Mouse (Mus musculus): Measurements from ENCODE around the gene Ifnl2. TPM values are rescaled to one million over a fixed set of nuclear protein-coding genes. Genes with fewer than 3 reads are reported as not detected.
"Not testable (repeated sequence)": the region's sequence is repeated elsewhere in the genome, so short reads cannot be mapped to it uniquely, and the experiment has no call there.

Gene Ifnl2
- polyA plus RNA-seq (2017; shearing (Covaris generic)): not detected

- ATAC-seq: not testable (repeated sequence)
Observed at GRCm38 (mm10) chr7:28510405-28510974, at the start of gene Ifnl2. Ifnl2 (minus strand) TSS chr7:28510455.

GRCm38 (mm10) chr7:28558486-28558885, 48.2 kb upstream of the Ifnl2 start:
- ATAC-seq: no peak

DNA sequence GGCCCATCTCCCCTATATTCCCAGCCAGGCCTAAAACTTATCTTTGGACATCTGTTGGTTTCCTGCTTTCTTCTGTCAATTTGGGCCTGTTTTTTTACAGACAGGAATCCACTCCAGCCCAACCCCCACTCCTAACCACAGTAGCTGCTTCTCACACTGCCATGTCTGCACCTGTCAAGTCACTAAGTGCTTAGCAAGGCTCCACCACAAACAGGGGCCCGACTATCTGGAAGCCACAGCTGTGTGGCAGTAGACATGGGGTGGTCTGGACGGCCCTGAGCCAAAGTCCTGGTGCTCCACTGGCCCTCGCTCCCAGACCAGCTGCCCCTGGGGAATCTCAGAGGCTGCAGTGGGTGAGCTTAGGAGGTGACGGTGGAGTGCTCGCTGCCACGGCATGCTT, 47.5 kb upstream of the Ifnl2 start:
- no peak for ATAC-seq

GRCm38 (mm10) chr7:28557069-28557468, 46.8 kb upstream of the Ifnl2 start:
- ATAC-seq: no peak

GRCm38 (mm10) chr7:28555939-28556535, 45.8 kb upstream of the Ifnl2 start:
- no peak for ATAC-seq

- no peak for ATAC-seq
Observed at GRCm38 (mm10) chr7:28553076-28553475, 42.8 kb upstream of the Ifnl2 start.

- ATAC-seq: no peak
Observed at GRCm38 (mm10) chr7:28547628-28548027, 37.4 kb upstream of the Ifnl2 start.

GRCm38 (mm10) chr7:28547154-28547553, 36.9 kb upstream of the Ifnl2 start, which contains the start of gene Nccrp1:
Nccrp1 (minus strand) TSS chr7:28547254.
- ATAC-seq: no peak

DNA sequence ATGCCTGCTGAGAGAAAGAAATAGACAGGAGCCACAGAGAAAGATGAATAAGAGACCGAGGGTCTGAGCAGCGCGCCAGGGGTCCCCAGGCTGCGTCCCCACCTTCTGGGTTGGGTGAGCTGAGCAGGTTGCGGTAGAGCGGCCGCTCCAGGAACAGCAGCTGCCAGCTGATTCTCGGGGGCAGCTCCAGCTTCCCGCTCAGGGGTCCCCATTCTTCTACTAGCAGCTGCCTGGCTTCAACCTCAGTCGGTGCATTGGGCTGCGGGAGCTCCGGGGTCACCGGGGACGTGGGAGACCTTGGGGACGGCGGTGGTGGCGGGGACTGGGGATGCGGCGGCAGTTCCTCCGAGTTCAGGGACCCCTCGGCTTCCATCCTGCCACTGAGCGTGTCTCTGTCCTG, 36.4 kb upstream of the Ifnl2 start:
- no peak for ATAC-seq

DNA sequence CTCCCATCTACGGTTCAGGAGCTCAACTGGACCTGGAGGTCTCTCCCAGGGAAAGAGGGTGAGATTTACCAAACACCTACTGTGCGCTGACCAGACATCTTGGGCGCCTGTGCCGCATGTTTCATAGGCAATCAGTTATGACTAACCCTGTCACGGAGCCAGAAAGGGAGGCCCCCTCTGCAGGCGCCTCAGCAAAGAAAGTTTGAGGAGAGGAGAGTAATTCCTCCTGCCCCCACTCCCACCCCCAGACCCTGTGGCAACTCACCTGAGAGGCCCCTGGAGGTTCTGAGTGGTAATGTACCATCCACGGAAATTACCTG, 35.6 kb upstream of the Ifnl2 start:
- ATAC-seq: no peak

GRCm38 (mm10) chr7:28545048-28545890, 35.0 kb upstream of the Ifnl2 start:
- no peak for ATAC-seq

DNA sequence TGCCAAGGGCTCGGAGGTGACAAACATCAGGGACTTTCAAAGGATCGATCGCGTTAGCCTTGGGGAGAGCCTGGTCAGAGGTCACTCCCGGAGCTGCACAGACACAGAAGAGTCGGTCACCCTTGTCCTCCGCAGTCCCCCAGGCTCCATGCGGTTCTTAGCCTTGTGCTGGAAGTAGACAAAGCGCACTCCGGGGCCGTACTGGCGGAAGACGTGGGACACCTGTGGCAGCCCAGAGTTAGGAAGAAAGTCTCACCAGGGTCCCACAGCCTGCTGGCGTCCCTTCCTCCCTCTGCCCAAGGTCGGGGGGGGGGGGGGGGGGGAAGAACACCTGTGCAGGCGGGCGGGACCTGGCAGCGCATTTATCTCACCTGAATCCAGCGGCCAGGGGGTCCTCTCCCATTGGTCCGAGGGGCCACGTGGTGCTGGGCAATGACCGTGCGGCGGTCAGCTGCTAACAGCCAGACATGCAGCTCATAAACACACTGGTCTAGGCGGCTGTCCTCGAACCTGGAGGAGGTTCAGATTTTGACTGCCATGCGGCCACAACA, 33.9 kb upstream of the Ifnl2 start:
- no peak for ATAC-seq

- ATAC-seq: no peak
Observed at GRCm38 (mm10) chr7:28540526-28540925, 30.3 kb upstream of the Ifnl2 start, which contains the start of gene Sycn. Sycn (plus strand) TSS chr7:28540885.

DNA sequence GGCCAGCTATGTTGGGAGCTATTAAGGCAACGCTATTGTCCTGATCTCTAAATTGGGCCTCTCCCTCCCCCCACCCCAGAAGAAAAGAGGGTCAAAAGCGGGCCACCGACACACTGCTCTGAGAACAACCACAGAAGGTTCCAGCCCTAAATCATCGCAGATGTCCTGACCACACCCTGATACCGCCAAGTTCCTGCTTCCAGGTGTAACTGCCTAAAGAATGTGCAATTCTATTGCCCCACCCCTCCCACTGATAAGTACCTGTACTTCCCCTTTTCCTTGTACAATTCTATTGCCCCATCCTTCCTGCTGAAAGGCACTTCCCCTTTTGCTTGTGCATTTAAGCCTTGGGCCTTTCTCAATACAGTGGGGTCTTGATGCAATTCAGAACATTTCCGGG, 28.6 kb upstream of the Ifnl2 start:
- not testable (repeated sequence) for ATAC-seq

- ATAC-seq: no peak
Observed at GRCm38 (mm10) chr7:28532005-28532404, 21.8 kb upstream of the Ifnl2 start.

GRCm38 (mm10) chr7:28527922-28528719, 17.9 kb upstream of the Ifnl2 start:
- ATAC-seq: peak; percentile 88

GRCm38 (mm10) chr7:28522536-28522935, 12.3 kb upstream of the Ifnl2 start, which contains the start of gene Ifnl3:
Ifnl3 (plus strand) TSS chr7:28522836.
- not testable (repeated sequence) for ATAC-seq

DNA sequence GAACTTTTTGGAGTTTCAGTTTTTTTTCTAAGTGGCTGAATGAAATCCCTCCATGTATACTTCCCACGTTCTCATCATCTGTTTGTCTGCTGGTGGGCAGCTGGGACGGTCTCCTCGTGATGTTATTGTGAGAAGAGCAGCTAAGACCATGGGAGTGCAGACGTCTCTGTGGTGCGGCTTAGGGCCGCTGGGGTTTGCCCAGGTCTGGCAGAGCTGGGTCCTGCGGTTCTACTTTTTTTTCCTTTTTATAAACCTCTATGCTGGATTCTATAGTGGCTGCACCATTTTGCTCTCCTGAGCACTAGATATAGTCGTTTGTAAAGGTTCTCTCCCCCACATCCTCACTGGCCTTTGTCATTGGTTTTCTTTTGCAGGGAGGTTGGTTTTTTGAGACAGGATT, 1.2 kb upstream of the Ifnl2 start:
- no peak for ATAC-seq

DNA sequence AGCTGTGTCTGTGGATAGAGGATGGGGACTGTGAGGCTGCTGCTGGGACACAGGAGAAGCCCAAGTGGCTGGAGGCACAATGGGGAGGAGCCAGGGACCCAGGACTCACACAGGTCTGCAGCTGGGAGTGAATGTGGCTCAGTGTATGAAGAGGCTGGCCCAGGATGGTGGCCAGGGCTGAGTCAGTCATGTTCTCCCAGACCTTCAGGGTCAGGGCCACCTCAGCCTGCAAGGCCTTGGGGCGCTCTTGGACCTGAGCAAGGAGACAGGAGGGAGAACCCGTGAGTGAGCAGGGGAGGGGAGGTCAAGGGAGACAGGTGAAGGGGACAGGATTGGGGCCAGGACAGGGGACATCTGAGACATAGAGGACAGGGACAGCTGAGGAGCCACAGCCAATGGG, 1.1 kb downstream of the Ifnl2 start:
- not testable (repeated sequence) for ATAC-seq

- ATAC-seq: no peak
Observed at GRCm38 (mm10) chr7:28505585-28505984, 4.7 kb downstream of the Ifnl2 start.

GRCm38 (mm10) chr7:28495426-28495825, 14.8 kb downstream of the Ifnl2 start:
- no peak for ATAC-seq

DNA sequence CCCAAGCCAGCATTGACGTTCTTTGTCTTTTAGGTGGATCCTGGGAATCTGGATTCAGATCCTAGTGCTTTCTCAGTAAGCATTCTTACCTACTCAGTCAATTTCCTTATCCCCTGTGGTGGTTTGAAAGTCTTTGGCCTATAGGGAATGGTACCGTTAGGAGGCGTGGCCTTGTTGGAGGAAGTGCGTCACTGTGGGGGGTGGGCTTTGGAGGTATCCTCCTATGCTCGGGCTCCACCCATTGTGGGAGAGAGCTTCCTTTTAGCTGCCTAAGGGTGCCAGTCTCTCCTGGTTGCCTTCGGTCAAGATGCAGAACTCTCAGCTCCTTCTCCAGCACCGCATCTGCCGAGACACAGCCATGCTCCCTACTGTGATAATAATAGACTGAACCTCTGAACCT, 17.9 kb downstream of the Ifnl2 start:
- no peak for ATAC-seq

- no peak for ATAC-seq
Observed at GRCm38 (mm10) chr7:28490903-28491302, 19.4 kb downstream of the Ifnl2 start.

Measured in activated CD4-positive, CD25-positive, alpha-beta regulatory T cell, adult 4 months (primary cell).